Mouse (Mus musculus): ENCODE measurements around the gene Vill. TPM values are rescaled to one million over a fixed set of nuclear protein-coding genes. Genes with fewer than 3 reads are reported as not detected.

Vill gene
- polyA plus RNA-seq (2015; fragmentation: Nextera tagmentation; extraction: Ambion mirVana): 43.0 and 52.7 TPM in 2 replicates

DNA sequence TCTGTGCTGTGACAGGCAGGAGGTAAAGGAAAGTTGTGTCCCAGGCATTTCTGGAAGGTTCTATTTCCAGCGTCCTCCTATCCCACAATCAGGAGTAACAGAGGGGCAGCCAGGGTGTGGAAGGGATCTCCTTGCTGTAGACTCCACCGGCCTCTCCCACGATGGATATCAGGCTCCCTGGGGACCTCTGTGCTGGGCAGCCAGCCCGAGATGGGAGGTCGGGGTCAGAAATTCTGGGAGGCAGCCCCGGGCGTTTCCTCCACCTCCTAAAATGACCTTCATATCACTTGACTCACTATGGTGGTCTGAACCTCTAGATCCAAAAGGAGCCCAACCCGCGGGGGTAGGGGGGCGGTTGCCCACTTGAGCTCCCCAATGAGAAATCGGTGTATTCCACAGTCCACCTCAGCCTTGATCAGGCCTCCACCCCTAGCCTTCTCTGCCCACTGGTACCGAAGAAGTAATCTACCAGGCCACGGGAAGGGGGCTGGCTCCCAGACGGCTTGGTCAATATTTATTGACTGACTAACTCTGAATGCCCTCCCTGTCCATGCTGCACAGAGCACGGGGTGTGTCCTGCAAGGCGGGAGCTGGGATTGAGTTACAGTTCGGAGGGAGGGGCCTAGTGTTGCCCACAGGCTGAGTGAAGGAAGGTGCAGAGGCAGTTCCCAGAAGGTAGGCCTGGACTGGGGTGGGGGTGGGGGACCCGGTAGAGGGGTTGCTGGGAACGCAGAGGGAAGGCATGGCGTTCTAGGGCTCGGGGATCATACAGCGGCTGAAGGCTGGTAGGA is at the start of gene Vill:
Gene Vill (plus strand): TSS at position 625 of the 791 bp plus-strand sequence.
- Histone ChIP-seq H3K9me3 (replicated peaks; ENCODE audit: control insufficient read depth, low read length) (no peaks in the 10 kb centered on the region), H3K9ac (ENCODE audit: low read length) (peak within 1 kb of the TSS; percentile 73), H3K4me2 (ENCODE audit: low read depth, low read length) (peak within 1 kb of the TSS; percentile 56), H3K4me1 (ENCODE audit: control insufficient read depth, insufficient read depth, low read length) (peaks cover 27% of the 10 kb centered on the region), H3K4me3 (replicated peaks; ENCODE audit: low read length) (peak within 1 kb of the TSS; percentile 56), H3K27me3 (ENCODE audit: control insufficient read depth, insufficient read depth, low read length) (no peaks in the 10 kb centered on the region), H3K27ac (ENCODE audit: low read length) (peak within 1 kb of the TSS; percentile 75), H3K36me3 (ENCODE audit: control insufficient read depth, insufficient read depth, low read length) (no peaks in the 10 kb centered on the region)
- ATAC-seq (ENCODE audit: insufficient read depth, low FRiP score): peak; percentile 93
- 12% methylated on average over 22 of the region's 22 CpGs for WGBS

DNA sequence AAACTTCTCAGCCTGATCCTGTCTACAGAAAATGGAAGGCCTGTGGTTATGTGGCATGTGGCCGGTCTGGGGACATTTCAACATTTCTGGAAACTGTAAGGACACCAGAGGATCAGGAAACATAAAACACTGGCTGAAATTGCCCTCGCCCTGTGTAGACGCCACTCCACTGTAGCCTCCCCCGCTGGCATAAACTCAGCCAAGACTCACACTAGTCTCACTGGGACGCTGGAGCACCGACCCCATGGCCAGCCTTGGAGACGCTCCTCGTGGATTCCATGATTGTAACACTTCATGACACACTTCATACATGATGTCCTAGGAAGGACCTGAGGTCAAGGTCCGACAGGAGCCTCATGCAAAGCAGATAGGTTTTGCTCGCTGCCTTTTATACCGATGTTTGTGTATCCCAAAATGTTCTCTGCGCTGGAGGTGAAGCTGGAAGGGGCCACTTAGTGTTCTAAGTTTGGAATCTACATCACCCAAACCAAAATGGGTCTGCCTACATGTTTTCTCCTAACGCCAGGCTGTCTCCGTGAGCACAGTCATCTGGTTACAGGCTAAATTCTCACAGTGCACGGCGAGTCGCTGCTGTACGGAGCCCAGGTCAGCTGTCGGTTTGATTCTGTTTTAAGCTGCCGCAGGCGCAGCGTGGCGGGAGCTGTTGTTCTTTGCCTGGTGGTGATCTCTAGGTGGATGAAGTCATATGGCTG is 48.4 kb upstream of the Vill start:
- Histone ChIP-seq H3K4me2 (ENCODE audit: low read depth, low read length) (no peak overlapping the region), H3K4me3 (replicated peaks; ENCODE audit: low read length) (no peak overlapping the region), H3K27me3 (ENCODE audit: control insufficient read depth, insufficient read depth, low read length) (no peaks in the 10 kb centered on the region), H3K36me3 (ENCODE audit: control insufficient read depth, insufficient read depth, low read length) (no peaks in the 10 kb centered on the region), H3K9ac (ENCODE audit: low read length) (no peak overlapping the region), H3K4me1 (ENCODE audit: control insufficient read depth, insufficient read depth, low read length) (peaks cover 40% of the 10 kb centered on the region), H3K27ac (ENCODE audit: low read length) (no peak overlapping the region), H3K9me3 (replicated peaks; ENCODE audit: control insufficient read depth, low read length) (no peaks in the 10 kb centered on the region)
- 74% methylated on average over 23 of the region's 23 CpGs for WGBS
- no peak for ATAC-seq (ENCODE audit: insufficient read depth, low FRiP score)

DNA sequence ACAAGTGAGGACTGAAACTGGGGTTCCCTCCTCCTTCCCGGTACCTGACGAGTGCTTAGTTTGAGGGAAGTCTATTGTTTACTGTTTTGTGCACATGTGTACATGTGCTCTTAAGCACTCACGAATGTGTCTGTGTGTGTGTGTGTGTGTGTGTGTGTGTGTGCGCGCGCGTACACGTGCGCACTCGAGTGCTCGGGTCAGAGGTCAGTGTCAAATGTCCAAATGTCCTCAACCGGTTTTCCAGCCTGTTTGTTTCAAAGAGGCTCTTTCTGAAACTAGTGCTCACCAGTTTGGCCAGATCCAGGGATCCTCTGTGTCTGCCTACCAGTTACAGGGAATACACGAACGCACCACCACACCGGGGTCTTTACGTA is 47.9 kb upstream of the Vill start:
- no peak overlapping the region for H3K4me2 ChIP-seq (ENCODE audit: low read depth, low read length)
- no peak overlapping the region for H3K27ac ChIP-seq (ENCODE audit: low read length)
- H3K36me3 ChIP-seq (ENCODE audit: control insufficient read depth, insufficient read depth, low read length): no peaks in the 10 kb centered on the region
- H3K4me3 ChIP-seq (replicated peaks; ENCODE audit: low read length): no peak overlapping the region
- H3K27me3 ChIP-seq (ENCODE audit: control insufficient read depth, insufficient read depth, low read length): no peaks in the 10 kb centered on the region
- H3K9me3 ChIP-seq (replicated peaks; ENCODE audit: control insufficient read depth, low read length): no peaks in the 10 kb centered on the region
- peaks cover 45% of the 10 kb centered on the region for H3K4me1 ChIP-seq (ENCODE audit: control insufficient read depth, insufficient read depth, low read length)
- no peak overlapping the region for H3K9ac ChIP-seq (ENCODE audit: low read length)
- no peak for ATAC-seq (ENCODE audit: insufficient read depth, low FRiP score)
- 82% methylated on average over 16 of the region's 16 CpGs for WGBS

DNA sequence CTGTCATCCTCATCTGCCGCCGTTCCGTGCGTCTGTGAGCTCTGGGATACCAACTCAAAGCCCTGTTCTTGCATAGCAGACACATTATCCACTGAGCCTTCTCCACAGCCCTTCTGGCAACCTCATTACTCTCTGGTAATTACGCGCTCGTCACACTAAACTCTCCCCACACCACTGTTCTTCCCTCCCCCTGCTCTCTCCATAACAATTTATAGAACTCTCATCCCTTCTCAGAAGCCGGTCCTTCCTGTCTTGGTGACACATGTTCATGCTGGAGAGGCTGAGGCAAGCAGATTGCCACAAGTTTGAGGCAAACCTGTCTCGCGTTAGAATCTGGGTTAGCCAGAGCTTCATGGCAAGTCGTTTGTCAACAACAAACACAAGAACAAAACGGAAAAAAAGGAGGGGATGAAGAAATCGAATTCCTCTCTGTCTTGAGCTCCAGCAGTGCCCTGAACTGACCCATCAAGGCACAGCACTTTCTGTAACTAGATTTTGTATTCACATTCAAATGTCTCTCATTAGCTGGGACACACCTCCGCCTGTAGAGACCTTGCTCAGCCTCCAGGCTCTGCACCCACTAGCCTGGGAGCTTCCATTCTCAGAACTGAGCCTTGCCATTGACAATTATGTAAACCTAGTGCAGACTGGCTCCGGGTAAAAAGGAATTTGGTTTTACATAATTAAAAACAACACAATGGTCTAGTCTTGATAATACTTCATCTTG is 47.1 kb upstream of the Vill start:
- ATAC-seq (ENCODE audit: insufficient read depth, low FRiP score): no peak
- Histone ChIP-seq H3K36me3 (ENCODE audit: control insufficient read depth, insufficient read depth, low read length) (no peaks in the 10 kb centered on the region), H3K27ac (ENCODE audit: low read length) (no peak overlapping the region), H3K27me3 (ENCODE audit: control insufficient read depth, insufficient read depth, low read length) (no peaks in the 10 kb centered on the region), H3K9me3 (replicated peaks; ENCODE audit: control insufficient read depth, low read length) (no peaks in the 10 kb centered on the region), H3K4me1 (ENCODE audit: control insufficient read depth, insufficient read depth, low read length) (peaks cover 47% of the 10 kb centered on the region), H3K4me2 (ENCODE audit: low read depth, low read length) (no peak overlapping the region), H3K9ac (ENCODE audit: low read length) (no peak overlapping the region), H3K4me3 (replicated peaks; ENCODE audit: low read length) (no peak overlapping the region)
- WGBS: 78% methylated on average over 15 of the region's 15 CpGs

DNA sequence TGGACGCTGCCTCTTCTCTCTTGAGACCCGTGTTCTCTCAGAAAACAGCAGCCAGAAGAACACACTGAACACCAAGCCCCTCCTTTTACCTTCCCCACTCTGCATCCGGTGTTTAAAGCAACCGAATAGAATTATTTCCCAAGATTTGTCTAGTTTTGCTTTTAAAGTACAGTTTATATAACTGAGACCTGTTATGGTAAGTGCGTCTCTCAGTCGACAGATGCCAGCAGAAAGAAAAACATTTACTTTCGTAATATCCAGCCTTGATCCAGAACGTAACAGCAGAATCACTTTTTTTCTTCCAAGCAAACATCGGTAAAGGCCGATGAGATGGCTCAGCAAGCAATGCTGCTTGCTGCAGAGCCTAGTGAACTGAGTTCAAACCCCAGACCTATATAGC is 45.3 kb upstream of the Vill start:
- Histone ChIP-seq H3K36me3 (ENCODE audit: control insufficient read depth, insufficient read depth, low read length) (no peaks in the 10 kb centered on the region), H3K9me3 (replicated peaks; ENCODE audit: control insufficient read depth, low read length) (no peaks in the 10 kb centered on the region), H3K27ac (ENCODE audit: low read length) (peak overlapping the region; percentile 32; the same call in 1 of the 2 replicates), H3K9ac (ENCODE audit: low read length) (peak overlapping the region; percentile 17; the same call in 1 of the 2 replicates), H3K27me3 (ENCODE audit: control insufficient read depth, insufficient read depth, low read length) (no peaks in the 10 kb centered on the region), H3K4me3 (replicated peaks; ENCODE audit: low read length) (no peak overlapping the region), H3K4me2 (ENCODE audit: low read depth, low read length) (no peak overlapping the region), H3K4me1 (ENCODE audit: control insufficient read depth, insufficient read depth, low read length) (peaks cover 34% of the 10 kb centered on the region)
- 49% methylated on average over 10 of the region's 10 CpGs for WGBS
- no peak for ATAC-seq (ENCODE audit: insufficient read depth, low FRiP score)

DNA sequence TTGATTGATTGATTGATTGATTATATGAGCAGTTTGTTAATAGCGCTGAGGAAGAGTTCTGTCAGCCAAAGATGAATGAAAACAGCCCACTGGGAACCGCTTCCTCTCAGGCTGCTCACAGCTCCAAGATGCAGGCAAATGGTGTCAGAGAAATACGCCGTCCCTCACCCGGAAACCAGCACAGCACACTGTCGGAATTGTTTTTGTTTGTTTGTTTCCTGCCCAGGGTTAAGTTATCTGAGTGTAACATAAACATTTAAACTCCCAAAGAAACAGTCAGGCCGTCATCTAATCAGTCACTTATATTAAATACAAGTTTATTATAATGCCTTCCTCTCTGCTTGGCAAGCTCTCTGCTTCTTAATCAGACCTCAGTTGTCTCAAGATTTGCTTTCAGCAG is 43.7 kb upstream of the Vill start:
- Histone ChIP-seq H3K36me3 (ENCODE audit: control insufficient read depth, insufficient read depth, low read length) (no peaks in the 10 kb centered on the region), H3K4me2 (ENCODE audit: low read depth, low read length) (no peak overlapping the region), H3K27me3 (ENCODE audit: control insufficient read depth, insufficient read depth, low read length) (no peaks in the 10 kb centered on the region), H3K27ac (ENCODE audit: low read length) (0 out of 2 replicates have a peak overlapping the region, but pooled peaks have one; percentile 86), H3K9ac (ENCODE audit: low read length) (no peak overlapping the region), H3K4me3 (replicated peaks; ENCODE audit: low read length) (no peak overlapping the region), H3K9me3 (replicated peaks; ENCODE audit: control insufficient read depth, low read length) (no peaks in the 10 kb centered on the region), H3K4me1 (ENCODE audit: control insufficient read depth, insufficient read depth, low read length) (peaks cover 30% of the 10 kb centered on the region)
- 63% methylated on average over 7 of the region's 7 CpGs for WGBS
- ATAC-seq (ENCODE audit: insufficient read depth, low FRiP score): no peak

DNA sequence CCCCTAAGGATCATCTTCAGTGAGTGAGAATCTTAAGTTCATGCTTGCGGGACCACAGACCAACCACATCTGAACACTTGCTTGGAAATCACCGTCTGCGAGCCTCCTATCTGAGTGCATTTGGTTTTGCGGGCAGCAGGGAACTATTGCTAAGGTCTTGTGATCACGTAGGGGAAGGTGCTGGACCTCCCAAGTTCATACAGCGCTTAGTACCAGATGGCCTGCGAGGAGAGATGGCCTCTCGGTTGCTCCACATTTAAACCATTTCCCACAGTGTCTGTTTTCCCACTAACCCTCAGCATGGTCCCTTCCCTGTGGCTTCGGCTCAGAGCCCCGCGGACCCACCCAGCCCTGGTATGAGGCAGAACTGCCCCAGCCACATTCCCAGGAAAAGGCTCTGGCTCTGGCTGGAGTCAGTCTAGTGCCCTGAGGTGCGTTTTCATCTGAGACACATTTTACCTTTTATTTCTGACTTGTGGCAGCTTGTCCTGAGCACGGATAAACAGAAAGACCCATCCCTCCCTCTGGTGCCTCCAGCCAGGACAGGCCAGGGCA is 42.3 kb upstream of the Vill start:
- Histone ChIP-seq H3K9me3 (replicated peaks; ENCODE audit: control insufficient read depth, low read length) (no peaks in the 10 kb centered on the region), H3K4me3 (replicated peaks; ENCODE audit: low read length) (no peak overlapping the region), H3K9ac (ENCODE audit: low read length) (0 out of 2 replicates have a peak overlapping the region, but pooled peaks have one; percentile 19), H3K27me3 (ENCODE audit: control insufficient read depth, insufficient read depth, low read length) (no peaks in the 10 kb centered on the region), H3K27ac (ENCODE audit: low read length) (peak overlapping the region; percentile 86), H3K36me3 (ENCODE audit: control insufficient read depth, insufficient read depth, low read length) (peaks cover 6% of the 10 kb centered on the region; the same call in 1 of the 2 replicates), H3K4me2 (ENCODE audit: low read depth, low read length) (no peak overlapping the region), H3K4me1 (ENCODE audit: control insufficient read depth, insufficient read depth, low read length) (peaks cover 23% of the 10 kb centered on the region)
- 66% methylated on average over 13 of the region's 13 CpGs for WGBS
- ATAC-seq (ENCODE audit: insufficient read depth, low FRiP score): peak; percentile 84; the same call in 1 of the 2 replicates

DNA sequence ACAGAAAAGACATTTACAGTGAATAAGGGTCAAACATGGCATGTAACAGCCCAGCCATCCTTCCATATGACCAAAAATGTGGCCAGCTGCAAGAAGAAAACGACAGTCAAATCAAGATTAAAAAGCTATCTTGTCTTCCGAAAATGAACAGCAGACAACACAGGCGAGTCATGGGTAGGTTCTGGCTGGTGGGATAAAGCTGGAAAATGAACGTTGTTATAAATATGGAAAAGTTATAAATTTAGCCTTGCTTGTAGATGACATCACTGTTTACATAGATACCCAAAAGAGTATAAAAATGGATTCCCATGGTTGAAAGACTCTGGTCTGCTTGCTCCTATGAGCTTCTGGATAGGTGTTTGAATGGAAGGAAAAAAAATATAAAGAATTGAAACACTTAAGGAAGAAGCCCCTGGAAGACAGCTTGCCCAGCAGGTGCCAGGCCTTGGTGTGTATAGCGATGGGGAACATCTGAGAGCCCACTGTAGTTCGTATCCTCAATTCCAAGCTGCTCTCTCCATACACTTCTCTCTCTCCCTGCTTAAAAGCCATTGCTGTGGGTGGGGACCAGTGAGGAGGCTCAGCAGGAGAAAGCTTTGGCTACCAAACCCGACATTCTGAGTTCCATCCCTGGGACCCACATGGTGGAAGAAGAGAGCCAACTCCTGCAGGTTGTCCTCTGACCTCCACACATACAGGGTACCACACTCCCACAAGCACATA is 35.6 kb upstream of the Vill start:
- ATAC-seq (ENCODE audit: insufficient read depth, low FRiP score): no peak
- H3K36me3 ChIP-seq (ENCODE audit: control insufficient read depth, insufficient read depth, low read length): peaks cover 7% of the 10 kb centered on the region; the same call in 1 of the 2 replicates
- 68% methylated on average over 7 of the region's 7 CpGs for WGBS

More for the DNA sequence above, 35.6 kb upstream of the Vill start:
- Histone ChIP-seq H3K4me3 (replicated peaks; ENCODE audit: low read length) (no peak overlapping the region), H3K27me3 (ENCODE audit: control insufficient read depth, insufficient read depth, low read length) (no peaks in the 10 kb centered on the region), H3K9ac (ENCODE audit: low read length) (no peak overlapping the region), H3K4me1 (ENCODE audit: control insufficient read depth, insufficient read depth, low read length) (no peaks in the 10 kb centered on the region), H3K27ac (ENCODE audit: low read length) (no peak overlapping the region), H3K9me3 (replicated peaks; ENCODE audit: control insufficient read depth, low read length) (no peaks in the 10 kb centered on the region), H3K4me2 (ENCODE audit: low read depth, low read length) (no peak overlapping the region)
